8 mouse cellular contexts compared by ENCODE assay signal in the genomic region with DNA sequence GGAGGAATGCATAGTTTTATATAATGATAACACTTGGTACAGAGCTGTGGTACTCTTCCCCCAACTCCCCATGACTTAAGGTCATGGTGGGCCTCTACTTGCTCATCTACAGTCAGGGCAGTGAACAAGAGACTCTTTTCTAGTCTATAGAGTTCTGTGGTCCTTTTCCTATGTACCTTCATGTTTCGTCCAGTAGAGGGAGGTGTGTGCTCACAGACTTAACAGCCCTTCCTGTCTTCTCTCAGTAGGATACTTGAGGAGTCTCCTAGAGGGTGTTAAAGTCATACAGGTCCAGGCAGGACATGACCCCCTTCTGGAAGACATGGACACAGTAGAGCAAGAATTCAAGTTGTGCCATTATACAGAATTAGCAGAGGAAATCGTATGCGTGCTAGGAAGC.
A peak's percentile ranks its signal among the peaks of the same experiment; 100 is the strongest.
DNase-seq lines count a peak whose midpoint lies in the region; ATAC-seq lines count a peak whose summit lies in the region.

No protein-coding gene starts in this region.

- peak; percentile 50 to 68 for DNase-seq in left cerebral cortex, postnatal 25 days (ENCODE audit: low spot score in 2 of 2)
- DNase-seq in left cerebral cortex, adult 11 months (ENCODE audit: low spot score): no peak
- peak; percentile 75 for DNase-seq in brain, adult 2 months (ENCODE audit: low read depth, low spot score)
- peak; percentile 33 to 60 for DNase-seq in heart, postnatal 10 days
- no peak for DNase-seq in liver, embryonic 11.5 days (ENCODE audit: low spot score)
- peak; percentile 41 for DNase-seq in retina, postnatal 7 days (ENCODE audit: low read depth, low spot score)
- DNase-seq in layer of hippocampus, adult 8-10 months (ENCODE audit: low spot score in 2 of 2): no peak
- no peak for DNase-seq in left cerebral cortex, postnatal 36 days (ENCODE audit: low spot score in 2 of 2)

- 37% methylated on average over 3 of the region's 3 CpGs for WGBS in liver, embryonic 11.5 days

- H3K4me3 ChIP-seq in liver, embryonic 11.5 days (ENCODE audit: low read depth, low read length): no peak overlapping the region

- H3K9ac ChIP-seq in liver, embryonic 11.5 days (ENCODE audit: low read depth, low read length): no peak overlapping the region

- no peak overlapping the region for H3K27ac ChIP-seq in liver, embryonic 11.5 days (ENCODE audit: low read depth, low read length)

- ATAC-seq in liver, embryonic 11.5 days (replicated peaks; ENCODE audit: low FRiP score): 0 out of 2 replicates have a peak, but pooled peaks have one; percentile 20

- intact Hi-C loops in left cerebral cortex, postnatal 25 days (cut with DNase I): loop anchor here (2.0 to 5.0 kb wide), 3 partner anchors 40 to 78 kb away; a partner anchor contains a TSS
- intact Hi-C loops in heart, postnatal 10 days (cut with DNase I): loop anchor here (1.0 to 10.0 kb wide), 4 partner anchors 40 to 434 kb away; a partner anchor contains a TSS
- intact Hi-C loops in left cerebral cortex, postnatal 36 days (cut with DNase I): loop anchor here (2.0 kb wide), 1 partner anchor 40 kb away; no protein-coding TSS in a partner anchor

- H3K27me3 ChIP-seq in liver, embryonic 11.5 days (replicated peaks; ENCODE audit: control insufficient read depth, insufficient read depth, low read length): no peaks in the 10 kb centered on the region

- no peaks in the 10 kb centered on the region for H3K36me3 ChIP-seq in liver, embryonic 11.5 days (ENCODE audit: control insufficient read depth, insufficient read depth, low read length)

- no peak overlapping the region for H3K4me2 ChIP-seq in liver, embryonic 11.5 days

- H3K9me3 ChIP-seq in liver, embryonic 11.5 days (ENCODE audit: control insufficient read depth, low read length): no peaks in the 10 kb centered on the region

- no peaks in the 10 kb centered on the region for H3K4me1 ChIP-seq in liver, embryonic 11.5 days (replicated peaks; ENCODE audit: control insufficient read depth, insufficient read depth, low read length)

Comparison
In these comparisons a context has a peak if more than half of its experiments do, and no peak if none do; other contexts are left out.
1. DNase-seq: peak in left cerebral cortex, postnatal 25 days (2 of 2), brain, adult 2 months (single experiment), heart, postnatal 10 days (2 of 2) and retina, postnatal 7 days (single experiment); none in left cerebral cortex, adult 11 months (single experiment), liver, embryonic 11.5 days (single experiment), layer of hippocampus, adult 8-10 months (0 of 2) and left cerebral cortex, postnatal 36 days (0 of 2).